Comparison of ENCODE assay signal across 12 mouse cellular contexts in the genomic region with DNA sequence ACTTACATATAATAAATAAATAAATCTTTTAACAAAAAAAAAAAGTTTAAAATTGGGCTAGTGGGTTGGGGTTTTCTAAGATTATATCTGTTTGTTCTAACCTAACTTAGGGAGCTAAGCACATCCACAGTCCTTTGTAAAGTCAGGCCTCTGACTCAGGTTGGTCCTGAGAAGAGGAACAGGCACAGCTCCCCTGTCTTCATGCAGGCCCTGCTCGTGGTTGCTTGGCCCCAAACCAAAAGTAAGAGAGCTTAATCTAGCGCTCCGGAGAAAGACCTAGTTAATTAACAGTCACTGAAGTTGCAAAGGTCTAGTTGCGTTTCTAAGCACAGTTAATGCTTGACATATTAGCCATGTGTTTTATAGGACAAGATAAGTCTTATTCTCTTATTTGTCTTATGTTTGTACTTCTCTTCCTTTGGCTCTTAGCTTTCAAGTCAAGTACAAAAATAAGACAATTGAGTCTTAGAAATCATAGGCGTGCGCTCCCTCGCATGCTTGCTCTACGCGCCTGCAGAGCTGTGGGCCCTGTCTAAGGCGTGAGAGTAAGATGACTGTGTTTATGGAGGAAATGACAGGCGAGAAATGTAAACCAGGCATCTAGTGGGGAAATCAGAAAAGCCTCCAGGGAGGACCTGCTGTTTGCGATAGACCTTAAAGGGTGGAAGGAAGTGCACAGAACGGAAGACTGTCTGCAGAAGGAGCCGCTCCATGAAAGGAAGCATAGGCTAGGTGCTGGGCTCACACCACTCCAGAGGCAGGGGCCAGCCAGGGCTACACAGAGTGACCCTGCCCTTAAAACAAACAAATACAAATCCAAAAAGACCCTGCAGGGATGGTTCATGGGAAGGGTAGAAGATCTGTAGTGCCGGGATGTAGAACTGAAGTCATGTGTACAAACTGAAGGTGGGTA.
DNase-seq lines count a peak whose midpoint lies in the region; ATAC-seq and TF ChIP-seq lines count a peak whose summit lies in the region.
"Had no signal": no experiment of that assay in that cellular context is flagged by ENCODE, and none has a peak within 500 bp of the region (broad histone marks: within the 10 kb centered on the region; RNA-seq: fewer than 3 reads in every experiment).

No protein-coding gene starts in this region.

- H3K4me3 ChIP-seq in intestine, embryonic 15.5 days (replicated peaks), result no peak overlapping the region
- no peak overlapping the region for H3K4me3 ChIP-seq in kidney, postnatal 0 days (replicated peaks; ENCODE audit: low read depth, low read length)
- H3K4me3 ChIP-seq: forebrain, embryonic 10.5 days; limb, embryonic 15.5 days had no signal

- no peaks in the 10 kb centered on the region for H3K27me3 ChIP-seq in intestine, embryonic 15.5 days (replicated peaks)
- no peaks in the 10 kb centered on the region for H3K27me3 ChIP-seq in kidney, postnatal 0 days (ENCODE audit: insufficient read depth, low read length)
- H3K27me3 ChIP-seq: limb, embryonic 15.5 days had no signal

- no peaks in the 10 kb centered on the region for H3K9me3 ChIP-seq in intestine, embryonic 15.5 days
- no peaks in the 10 kb centered on the region for H3K9me3 ChIP-seq in kidney, postnatal 0 days (replicated peaks; ENCODE audit: low read length)
- H3K9me3 ChIP-seq: forebrain, embryonic 10.5 days; limb, embryonic 15.5 days had no signal

- peak; percentile 84 for DNase-seq in heart, adult 11 months
- DNase-seq in heart, postnatal 10 days, result no peak
- DNase-seq in A20 (ENCODE audit: low read depth, low spot score), result peak; percentile 44
- peak; percentile 19 for DNase-seq in kidney, postnatal 0 days (ENCODE audit: low spot score)
- DNase-seq in cerebellum, postnatal 14 days, result no peak
- no peak for DNase-seq in spleen, postnatal 36 days (ENCODE audit: low spot score in 2 of 2)
- no peak for DNase-seq in testis, postnatal 14 days (ENCODE audit: low spot score)
- DNase-seq: thymus, adult 18-20 months had no signal

- H3K36me3 ChIP-seq in intestine, embryonic 15.5 days, result no peaks in the 10 kb centered on the region
- H3K36me3 ChIP-seq in kidney, postnatal 0 days (ENCODE audit: insufficient read depth, low read length), result no peaks in the 10 kb centered on the region
- H3K36me3 ChIP-seq: forebrain, embryonic 10.5 days; limb, embryonic 15.5 days had no signal

- peak; percentile 75 for ATAC-seq in intestine, embryonic 15.5 days
- ATAC-seq in kidney, postnatal 0 days (replicated peaks; ENCODE audit: low FRiP score, low read depth), result peak; percentile 63
- ATAC-seq: activated CD4-positive, CD25-positive, alpha-beta regulatory T cell, adult 4 months had no signal

- TF ChIP-seq CTCF in kidney, postnatal 0 days (IDR thresholded peaks at IDR 0.05; ENCODE audit: low read depth), result no peak

- no peak overlapping the region for H3K9ac ChIP-seq in intestine, embryonic 15.5 days
- no peak overlapping the region for H3K9ac ChIP-seq in kidney, postnatal 0 days (ENCODE audit: low read depth, low read length)
- H3K9ac ChIP-seq: limb, embryonic 15.5 days had no signal

- 35% methylated on average over 15 of the region's 15 CpGs for WGBS in intestine, embryonic 15.5 days
- 55% methylated on average over 15 of the region's 15 CpGs for WGBS in kidney, postnatal 0 days

- H3K4me1 ChIP-seq in intestine, embryonic 15.5 days (replicated peaks), result peaks cover 6% of the 10 kb centered on the region; the same call in 1 of the 2 replicates
- no peaks in the 10 kb centered on the region for H3K4me1 ChIP-seq in kidney, postnatal 0 days (replicated peaks; ENCODE audit: insufficient read depth, low read length)
- H3K4me1 ChIP-seq: forebrain, embryonic 10.5 days; limb, embryonic 15.5 days had no signal

- H3K27ac ChIP-seq in intestine, embryonic 15.5 days, result no peak overlapping the region; the same call in 1 of the 2 replicates
- peak overlapping the region; percentile 73 for H3K27ac ChIP-seq in kidney, postnatal 0 days
- H3K27ac ChIP-seq: forebrain, embryonic 10.5 days; limb, embryonic 15.5 days had no signal

- intact Hi-C loops in heart, postnatal 10 days (cut with DNase I), result loop anchor here (5.0 kb wide), 1 partner anchor 422 kb away; no protein-coding TSS in a partner anchor

- H3K4me2 ChIP-seq in intestine, embryonic 15.5 days (replicated peaks), result 0 out of 2 replicates have a peak overlapping the region, but pooled peaks have one; percentile 3
- H3K4me2 ChIP-seq in kidney, postnatal 0 days (ENCODE audit: low read length), result no peak overlapping the region
- H3K4me2 ChIP-seq: limb, embryonic 15.5 days had no signal

Comparison
In these comparisons a context has a peak if more than half of its experiments do, and no peak if none do; other contexts are left out.
1. DNase-seq: peak in heart, adult 11 months (single experiment), A20 (single experiment) and kidney, postnatal 0 days (single experiment); none in heart, postnatal 10 days (0 of 2), cerebellum, postnatal 14 days (0 of 2), spleen, postnatal 36 days (0 of 2) and testis, postnatal 14 days (single experiment).